In the genomic region with DNA sequence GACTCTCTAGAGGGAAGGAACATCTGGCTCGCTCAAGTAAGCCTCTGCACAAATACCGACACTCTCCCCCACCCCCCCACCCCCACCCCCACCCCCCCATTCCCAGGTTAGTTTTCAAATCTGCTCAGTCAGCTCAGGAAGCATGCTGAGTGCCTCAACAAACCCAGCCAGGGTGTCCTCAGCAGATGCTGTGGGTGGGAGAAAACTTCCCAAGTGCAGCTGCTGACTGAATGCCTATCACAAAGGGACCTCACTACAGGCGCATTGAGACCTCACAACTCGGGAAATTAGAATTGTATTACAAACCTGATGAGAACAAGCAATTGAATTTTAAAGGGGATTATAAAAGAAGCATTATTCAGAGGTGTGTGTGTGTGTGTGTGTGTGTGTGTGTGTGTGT, we compare ENCODE assay signal across 27 mouse cellular contexts.
A peak's percentile ranks its signal among the peaks of the same experiment; 100 is the strongest.
DNase-seq lines count a peak whose midpoint lies in the region; ATAC-seq and TF ChIP-seq lines count a peak whose summit lies in the region.
"Had no signal": no experiment of that assay in that cellular context is flagged by ENCODE, and none has a peak within 500 bp of the region (broad histone marks: within the 10 kb centered on the region; RNA-seq: fewer than 3 reads in every experiment).

No protein-coding gene starts in this region.

- H3K4me1 ChIP-seq in embryonic facial prominence, embryonic 11.5 days (ENCODE audit: control insufficient read depth, insufficient read depth, low read length): no peaks in the 10 kb centered on the region
- peaks cover 8% of the 10 kb centered on the region; the same call in 1 of the 2 replicates for H3K4me1 ChIP-seq in embryonic facial prominence, embryonic 10.5 days
- no peaks in the 10 kb centered on the region for H3K4me1 ChIP-seq in heart, embryonic 10.5 days
- 0 out of 2 replicates have a peak, but pooled peaks cover 5% of the 10 kb centered on the region for H3K4me1 ChIP-seq in midbrain, embryonic 13.5 days (replicated peaks)
- no peaks in the 10 kb centered on the region for H3K4me1 ChIP-seq in midbrain, embryonic 14.5 days (ENCODE audit: control insufficient read depth, insufficient read depth, low read length)
- H3K4me1 ChIP-seq in limb, embryonic 13.5 days: peaks cover 17% of the 10 kb centered on the region
- no peaks in the 10 kb centered on the region for H3K4me1 ChIP-seq in lung, adult 2 months (ENCODE audit: control insufficient read depth, insufficient read depth, low read length)
- H3K4me1 ChIP-seq: heart, embryonic 12.5 days; liver, embryonic 15.5 days; lung, embryonic 15.5 days had no signal

- 38% methylated on average over 4 of the region's 4 CpGs for WGBS in embryonic facial prominence, embryonic 11.5 days
- 51% methylated on average over 4 of the region's 4 CpGs for WGBS in embryonic facial prominence, embryonic 10.5 days
- 46% methylated on average over 4 of the region's 4 CpGs for WGBS in heart, embryonic 10.5 days
- 16% methylated on average over 4 of the region's 4 CpGs for WGBS in midbrain, embryonic 13.5 days
- WGBS in midbrain, embryonic 14.5 days: 30% methylated on average over 4 of the region's 4 CpGs
- 35% methylated on average over 4 of the region's 4 CpGs for WGBS in limb, embryonic 13.5 days
- WGBS in lung, adult 2 months: 44% methylated on average over 4 of the region's 4 CpGs

- no peaks in the 10 kb centered on the region for H3K27me3 ChIP-seq in embryonic facial prominence, embryonic 11.5 days (ENCODE audit: control insufficient read depth, insufficient read depth, low read length)
- no peaks in the 10 kb centered on the region for H3K27me3 ChIP-seq in embryonic facial prominence, embryonic 10.5 days (replicated peaks; ENCODE audit: low read depth, poor library complexity, severe bottlenecking)
- H3K27me3 ChIP-seq in heart, embryonic 10.5 days (ENCODE audit: insufficient read depth, poor library complexity, severe bottlenecking): no peaks in the 10 kb centered on the region
- H3K27me3 ChIP-seq in midbrain, embryonic 13.5 days: no peaks in the 10 kb centered on the region
- H3K27me3 ChIP-seq in midbrain, embryonic 14.5 days (ENCODE audit: control insufficient read depth, insufficient read depth, low read length): no peaks in the 10 kb centered on the region
- H3K27me3 ChIP-seq in limb, embryonic 13.5 days: no peaks in the 10 kb centered on the region
- H3K27me3 ChIP-seq: heart, embryonic 12.5 days; liver, embryonic 15.5 days; lung, embryonic 15.5 days; midbrain, embryonic 12.5 days had no signal

- TF ChIP-seq POLR2A in lung, adult 2 months (IDR thresholded peaks at IDR 0.05; ENCODE audit: borderline replicate concordance, extremely low read depth, low read depth, low read length): no peak

- TF ChIP-seq CTCF in lung, adult 2 months (IDR thresholded peaks at IDR 0.05; ENCODE audit: insufficient read depth, low read length): no peak

- H3K27ac ChIP-seq in embryonic facial prominence, embryonic 11.5 days (replicated peaks; ENCODE audit: low read depth, low read length): no peak overlapping the region
- no peak overlapping the region for H3K27ac ChIP-seq in embryonic facial prominence, embryonic 10.5 days (replicated peaks)
- no peak overlapping the region for H3K27ac ChIP-seq in heart, embryonic 10.5 days
- no peak overlapping the region for H3K27ac ChIP-seq in midbrain, embryonic 13.5 days
- no peak overlapping the region for H3K27ac ChIP-seq in midbrain, embryonic 14.5 days (replicated peaks; ENCODE audit: low read depth, low read length)
- H3K27ac ChIP-seq in limb, embryonic 13.5 days: no peak overlapping the region
- H3K27ac ChIP-seq: hindbrain, embryonic 14.5 days; liver, embryonic 15.5 days; lung, embryonic 15.5 days; midbrain, embryonic 12.5 days; stomach, postnatal 0 days had no signal

- H3K4me2 ChIP-seq in embryonic facial prominence, embryonic 11.5 days (ENCODE audit: low read depth, low read length): no peak overlapping the region
- H3K4me2 ChIP-seq in midbrain, embryonic 13.5 days (replicated peaks): no peak overlapping the region
- no peak overlapping the region for H3K4me2 ChIP-seq in midbrain, embryonic 14.5 days (ENCODE audit: low read length)
- H3K4me2 ChIP-seq in limb, embryonic 13.5 days (replicated peaks): no peak overlapping the region
- H3K4me2 ChIP-seq: heart, embryonic 12.5 days; hindbrain, embryonic 14.5 days; liver, embryonic 15.5 days; lung, embryonic 15.5 days; midbrain, embryonic 12.5 days had no signal

- ATAC-seq in embryonic facial prominence, embryonic 11.5 days (replicated peaks; ENCODE audit: insufficient number of reproducible peaks, low FRiP score, low TSS enrichment, low read depth): no peak; the same call in 1 of the 2 replicates
- ATAC-seq in midbrain, embryonic 13.5 days: 0 out of 2 replicates have a peak, but pooled peaks have one; percentile 55
- no peak for ATAC-seq in midbrain, embryonic 14.5 days (ENCODE audit: low FRiP score, low TSS enrichment)
- 0 out of 2 replicates have a peak, but pooled peaks have one; percentile 19 for ATAC-seq in limb, embryonic 13.5 days (ENCODE audit: low FRiP score, low read depth)
- ATAC-seq: inflammation-experienced regulatory T-cells, adult 6 months had no signal

- no peaks in the 10 kb centered on the region for H3K9me3 ChIP-seq in embryonic facial prominence, embryonic 11.5 days (replicated peaks; ENCODE audit: control insufficient read depth, low read length)
- H3K9me3 ChIP-seq in embryonic facial prominence, embryonic 10.5 days: no peaks in the 10 kb centered on the region
- H3K9me3 ChIP-seq in heart, embryonic 10.5 days: no peaks in the 10 kb centered on the region
- H3K9me3 ChIP-seq in midbrain, embryonic 13.5 days: no peaks in the 10 kb centered on the region
- no peaks in the 10 kb centered on the region for H3K9me3 ChIP-seq in midbrain, embryonic 14.5 days (ENCODE audit: control insufficient read depth, low read length)
- H3K9me3 ChIP-seq in limb, embryonic 13.5 days: no peaks in the 10 kb centered on the region
- H3K9me3 ChIP-seq: liver, embryonic 15.5 days; lung, embryonic 15.5 days; midbrain, embryonic 12.5 days had no signal

- H3K9ac ChIP-seq in embryonic facial prominence, embryonic 11.5 days (replicated peaks; ENCODE audit: low read length): no peak overlapping the region
- no peak overlapping the region for H3K9ac ChIP-seq in midbrain, embryonic 13.5 days (replicated peaks)
- H3K9ac ChIP-seq in midbrain, embryonic 14.5 days (replicated peaks; ENCODE audit: low read length): no peak overlapping the region
- no peak overlapping the region for H3K9ac ChIP-seq in limb, embryonic 13.5 days
- H3K9ac ChIP-seq: heart, embryonic 12.5 days; hindbrain, embryonic 14.5 days; liver, embryonic 15.5 days; lung, embryonic 15.5 days; midbrain, embryonic 12.5 days had no signal

- peak; percentile 11 for DNase-seq in embryonic facial prominence, embryonic 11.5 days (ENCODE audit: low spot score)
- no peak for DNase-seq in embryonic facial prominence, embryonic 10.5 days (ENCODE audit: low spot score)
- DNase-seq in heart, embryonic 10.5 days (ENCODE audit: low spot score): peak; percentile 1
- DNase-seq in heart, adult 11 months: no peak
- DNase-seq in midbrain, embryonic 14.5 days: no peak
- DNase-seq in lung, adult 2 months: no peak
- DNase-seq: adrenal gland, adult 8-10 months; cerebellum, adult 11-12 months; cerebellum, adult 9-11 months; gastrocnemius, postnatal 25 days; heart, adult 18-20 months; heart, postnatal 4 days; kidney, adult 11 months; kidney, postnatal 25 days; right cerebral cortex, postnatal 4 days; thymus, adult 18-20 months; thymus, postnatal 25 days had no signal

- H3K4me3 ChIP-seq in embryonic facial prominence, embryonic 11.5 days (ENCODE audit: low read depth, low read length): no peak overlapping the region
- no peak overlapping the region for H3K4me3 ChIP-seq in embryonic facial prominence, embryonic 10.5 days
- no peak overlapping the region for H3K4me3 ChIP-seq in heart, embryonic 10.5 days
- H3K4me3 ChIP-seq in midbrain, embryonic 13.5 days (replicated peaks): no peak overlapping the region
- H3K4me3 ChIP-seq in midbrain, embryonic 14.5 days (replicated peaks; ENCODE audit: low read depth, low read length): no peak overlapping the region
- H3K4me3 ChIP-seq in limb, embryonic 13.5 days: no peak overlapping the region
- H3K4me3 ChIP-seq in lung, adult 2 months (replicated peaks; ENCODE audit: extremely low read depth, low read depth, low read length): no peak overlapping the region
- H3K4me3 ChIP-seq: heart, embryonic 12.5 days; liver, embryonic 15.5 days; lung, embryonic 15.5 days; midbrain, embryonic 12.5 days had no signal

- no peaks in the 10 kb centered on the region for H3K36me3 ChIP-seq in embryonic facial prominence, embryonic 11.5 days (replicated peaks; ENCODE audit: control insufficient read depth, insufficient read depth, low read depth, low read length)
- H3K36me3 ChIP-seq in embryonic facial prominence, embryonic 10.5 days (replicated peaks): no peaks in the 10 kb centered on the region
- H3K36me3 ChIP-seq in heart, embryonic 10.5 days: no peaks in the 10 kb centered on the region
- H3K36me3 ChIP-seq in midbrain, embryonic 13.5 days: no peaks in the 10 kb centered on the region
- H3K36me3 ChIP-seq in midbrain, embryonic 14.5 days (ENCODE audit: control insufficient read depth, insufficient read depth, low read length): no peaks in the 10 kb centered on the region
- H3K36me3 ChIP-seq in limb, embryonic 13.5 days: no peaks in the 10 kb centered on the region
- H3K36me3 ChIP-seq: G1E; heart, embryonic 12.5 days; liver, embryonic 15.5 days; lung, embryonic 15.5 days; midbrain, embryonic 12.5 days had no signal

Comparison
In these comparisons a context has a peak if more than half of its experiments do, and no peak if none do; other contexts are left out.
1. ATAC-seq: peak in midbrain, embryonic 13.5 days (single experiment) and limb, embryonic 13.5 days (single experiment); none in embryonic facial prominence, embryonic 11.5 days (single experiment) and midbrain, embryonic 14.5 days (single experiment).
2. DNase-seq: peak in embryonic facial prominence, embryonic 11.5 days (single experiment) and heart, embryonic 10.5 days (single experiment); none in embryonic facial prominence, embryonic 10.5 days (single experiment), heart, adult 11 months (single experiment), midbrain, embryonic 14.5 days (single experiment) and lung, adult 2 months (single experiment).